Mouse (Mus musculus): ENCODE results near the gene Src. TPM values are rescaled to one million over a fixed set of nuclear protein-coding genes. Genes with fewer than 3 reads are reported as not detected.

The Src gene
- polyA plus RNA-seq, 1 experiment: 31.8 TPM

DNA sequence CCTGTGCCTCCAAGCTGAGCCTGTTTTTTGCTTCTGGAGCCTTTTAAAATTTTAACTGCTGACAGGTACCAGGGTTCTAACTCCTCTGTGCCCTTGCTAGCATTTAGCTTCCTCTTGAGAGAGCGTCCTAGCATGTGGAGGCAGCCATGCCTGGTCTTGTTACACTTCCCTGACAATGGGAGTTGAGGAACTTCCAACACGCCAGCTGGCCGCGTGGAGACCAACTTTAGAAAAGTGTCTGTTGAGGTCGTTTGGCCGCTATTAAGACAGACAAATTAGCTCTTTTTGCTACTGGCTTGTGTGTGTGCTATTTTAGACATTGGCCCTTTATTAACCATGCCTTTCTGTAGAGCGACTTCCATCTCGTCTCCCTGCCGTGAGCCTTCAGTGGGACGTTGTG is 18.4 kb upstream of the Src start:
- no peak for TF ChIP-seq POLR2A (IDR thresholded peaks at IDR 0.05; ENCODE audit: low read depth, low read length)
- no peak for DNase-seq
- WGBS: 78% methylated on average over 10 of the region's 10 CpGs

DNA sequence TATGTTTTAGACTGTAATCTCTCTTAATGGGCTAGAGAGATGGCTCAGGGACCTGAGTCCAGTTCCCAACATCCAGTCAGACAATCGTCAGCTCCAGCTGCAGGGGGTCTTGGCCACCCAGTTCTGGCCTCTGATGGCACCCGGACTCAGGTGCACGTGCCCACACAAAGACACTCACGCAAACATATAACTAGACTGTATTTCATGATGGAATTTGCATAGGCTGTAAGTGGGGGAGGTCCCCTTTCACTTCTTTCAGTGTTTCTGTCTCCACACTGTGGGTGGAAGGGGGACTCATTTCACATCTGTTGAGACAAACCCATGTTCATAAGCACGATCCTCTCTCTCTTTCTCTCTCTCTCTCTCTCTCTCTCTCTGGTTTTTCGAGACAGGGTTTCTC is 17.8 kb upstream of the Src start:
- H3K36me3 ChIP-seq (ENCODE audit: control insufficient read depth, insufficient read depth, low read length): no peaks in the 10 kb centered on the region
- DNase-seq: no peak
- WGBS: 92% methylated on average over 6 of the region's 6 CpGs
- no peak overlapping the region for H3K27ac ChIP-seq (ENCODE audit: insufficient read depth, low read depth, low read length)
- H3K27me3 ChIP-seq (replicated peaks; ENCODE audit: control insufficient read depth, insufficient read depth, low read length): no peaks in the 10 kb centered on the region
- H3K4me3 ChIP-seq (ENCODE audit: insufficient read depth, low read depth, low read length): no peak overlapping the region
- TF ChIP-seq CTCF (conservative IDR thresholded peaks at IDR 0.05; ENCODE audit: insufficient read depth, insufficient read length, low read depth, low read length) (no peak), POLR2A (IDR thresholded peaks at IDR 0.05; ENCODE audit: low read depth, low read length) (no peak)
- no peaks in the 10 kb centered on the region for H3K4me1 ChIP-seq (ENCODE audit: control insufficient read depth, insufficient read depth, low read length)

More for the DNA sequence above, 18.4 kb upstream of the Src start:
- Histone ChIP-seq H3K27ac (ENCODE audit: insufficient read depth, low read depth, low read length) (no peak overlapping the region), H3K4me1 (ENCODE audit: control insufficient read depth, insufficient read depth, low read length) (no peaks in the 10 kb centered on the region), H3K36me3 (ENCODE audit: control insufficient read depth, insufficient read depth, low read length) (no peaks in the 10 kb centered on the region), H3K4me3 (ENCODE audit: insufficient read depth, low read depth, low read length) (no peak overlapping the region), H3K27me3 (replicated peaks; ENCODE audit: control insufficient read depth, insufficient read depth, low read length) (no peaks in the 10 kb centered on the region)

DNA sequence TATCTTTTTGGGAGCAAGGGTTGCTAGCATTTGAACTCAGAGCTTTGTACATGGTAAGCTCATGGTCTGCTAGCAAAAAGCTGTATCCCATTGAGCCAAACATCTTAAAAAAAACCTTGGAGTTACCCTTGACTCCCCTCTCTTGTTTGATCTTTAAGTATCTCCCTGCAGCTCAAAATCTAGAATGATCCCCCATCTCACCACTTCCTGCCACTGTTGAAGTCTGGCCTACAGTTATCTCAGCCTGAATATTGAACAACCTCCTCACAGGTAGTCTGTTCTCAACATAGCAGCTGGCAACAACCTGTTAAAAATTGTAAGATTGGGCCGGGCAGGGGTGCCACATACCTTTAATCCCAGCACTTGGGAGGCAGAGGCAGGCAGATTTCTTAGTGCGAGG is 17.0 kb upstream of the Src start:
- no peak for DNase-seq
- WGBS: 92% methylated on average over 2 of the region's 2 CpGs
- no peak overlapping the region for H3K27ac ChIP-seq (ENCODE audit: insufficient read depth, low read depth, low read length)
- no peaks in the 10 kb centered on the region for H3K36me3 ChIP-seq (ENCODE audit: control insufficient read depth, insufficient read depth, low read length)
- no peaks in the 10 kb centered on the region for H3K4me1 ChIP-seq (ENCODE audit: control insufficient read depth, insufficient read depth, low read length)
- no peaks in the 10 kb centered on the region for H3K27me3 ChIP-seq (replicated peaks; ENCODE audit: control insufficient read depth, insufficient read depth, low read length)
- no peak overlapping the region for H3K4me3 ChIP-seq (ENCODE audit: insufficient read depth, low read depth, low read length)
- TF ChIP-seq POLR2A (IDR thresholded peaks at IDR 0.05; ENCODE audit: low read depth, low read length): no peak
- no peak for TF ChIP-seq CTCF (conservative IDR thresholded peaks at IDR 0.05; ENCODE audit: insufficient read depth, insufficient read length, low read depth, low read length)

DNA sequence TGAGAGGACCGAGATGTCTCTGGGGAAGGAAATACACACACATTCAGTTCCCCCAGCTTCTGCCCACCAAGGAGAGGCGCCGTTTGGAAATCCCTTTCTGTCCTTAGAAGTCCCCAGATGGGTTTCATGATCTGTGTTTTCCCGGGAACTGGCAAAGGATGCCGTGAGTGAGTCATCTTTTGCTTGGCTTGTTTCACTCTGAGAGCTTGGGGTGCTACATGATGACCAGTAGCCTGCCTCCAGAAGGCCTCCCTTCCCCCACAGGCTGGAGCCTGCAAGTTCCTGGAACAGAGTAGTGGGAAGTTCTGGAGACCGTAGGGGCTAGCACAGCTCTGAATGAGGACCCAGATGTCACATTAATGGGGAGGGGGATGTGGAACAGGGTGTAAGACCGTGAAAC is 10.6 kb upstream of the Src start:
- no peak for TF ChIP-seq CTCF (conservative IDR thresholded peaks at IDR 0.05; ENCODE audit: insufficient read depth, insufficient read length, low read depth, low read length)
- TF ChIP-seq POLR2A (IDR thresholded peaks at IDR 0.05; ENCODE audit: low read depth, low read length): no peak
- WGBS: 78% methylated on average over 7 of the region's 7 CpGs
- Histone ChIP-seq H3K4me1 (ENCODE audit: control insufficient read depth, insufficient read depth, low read length) (no peaks in the 10 kb centered on the region), H3K4me3 (ENCODE audit: insufficient read depth, low read depth, low read length) (no peak overlapping the region), H3K36me3 (ENCODE audit: control insufficient read depth, insufficient read depth, low read length) (no peaks in the 10 kb centered on the region), H3K27ac (ENCODE audit: insufficient read depth, low read depth, low read length) (no peak overlapping the region), H3K27me3 (replicated peaks; ENCODE audit: control insufficient read depth, insufficient read depth, low read length) (no peaks in the 10 kb centered on the region)
- peak; percentile 28 for DNase-seq

DNA sequence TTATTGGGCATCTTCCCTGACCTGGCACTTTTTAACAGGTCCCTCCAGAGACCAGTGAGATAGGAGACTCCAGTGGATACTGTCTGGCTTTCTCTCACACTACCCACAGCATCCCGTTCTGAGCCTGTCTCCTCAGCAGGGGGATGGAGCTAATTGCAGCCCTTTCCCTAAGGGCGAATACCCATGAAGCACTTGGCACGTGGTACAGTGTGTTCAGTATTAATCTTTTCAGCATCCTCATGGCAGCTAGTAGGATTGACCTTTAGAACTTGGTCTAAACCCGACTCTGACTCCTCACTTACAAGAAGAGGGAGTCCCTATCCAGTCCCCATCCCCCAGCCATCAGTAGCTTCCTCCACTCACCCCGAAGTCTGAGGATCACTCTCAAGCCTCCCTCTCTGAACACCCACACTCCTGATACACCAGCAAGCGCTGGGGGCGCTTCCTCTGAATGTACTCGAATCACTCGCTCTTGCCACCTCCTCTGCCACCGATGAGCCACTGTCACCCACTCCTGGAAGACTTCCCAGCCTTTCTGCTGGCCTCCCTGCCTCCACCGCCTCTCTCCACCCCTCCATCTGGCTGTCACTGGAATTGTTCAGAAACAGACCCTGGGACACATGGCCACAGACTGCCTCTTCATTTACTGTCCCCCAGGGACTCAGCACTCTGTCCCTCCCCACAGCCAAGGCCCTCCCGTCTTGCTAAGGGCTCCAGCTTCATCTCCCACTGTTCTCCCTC is 8.3 kb upstream of the Src start:
- no peaks in the 10 kb centered on the region for H3K27me3 ChIP-seq (replicated peaks; ENCODE audit: control insufficient read depth, insufficient read depth, low read length)
- WGBS: 64% methylated on average over 12 of the region's 12 CpGs
- no peaks in the 10 kb centered on the region for H3K4me1 ChIP-seq (ENCODE audit: control insufficient read depth, insufficient read depth, low read length)
- no peak overlapping the region for H3K4me3 ChIP-seq (ENCODE audit: insufficient read depth, low read depth, low read length)
- no peak for TF ChIP-seq CTCF (conservative IDR thresholded peaks at IDR 0.05; ENCODE audit: insufficient read depth, insufficient read length, low read depth, low read length)
- TF ChIP-seq POLR2A (IDR thresholded peaks at IDR 0.05; ENCODE audit: low read depth, low read length): no peak
- peak; percentile 55 for DNase-seq
- H3K27ac ChIP-seq (ENCODE audit: insufficient read depth, low read depth, low read length): no peak overlapping the region
- H3K36me3 ChIP-seq (ENCODE audit: control insufficient read depth, insufficient read depth, low read length): no peaks in the 10 kb centered on the region

DNA sequence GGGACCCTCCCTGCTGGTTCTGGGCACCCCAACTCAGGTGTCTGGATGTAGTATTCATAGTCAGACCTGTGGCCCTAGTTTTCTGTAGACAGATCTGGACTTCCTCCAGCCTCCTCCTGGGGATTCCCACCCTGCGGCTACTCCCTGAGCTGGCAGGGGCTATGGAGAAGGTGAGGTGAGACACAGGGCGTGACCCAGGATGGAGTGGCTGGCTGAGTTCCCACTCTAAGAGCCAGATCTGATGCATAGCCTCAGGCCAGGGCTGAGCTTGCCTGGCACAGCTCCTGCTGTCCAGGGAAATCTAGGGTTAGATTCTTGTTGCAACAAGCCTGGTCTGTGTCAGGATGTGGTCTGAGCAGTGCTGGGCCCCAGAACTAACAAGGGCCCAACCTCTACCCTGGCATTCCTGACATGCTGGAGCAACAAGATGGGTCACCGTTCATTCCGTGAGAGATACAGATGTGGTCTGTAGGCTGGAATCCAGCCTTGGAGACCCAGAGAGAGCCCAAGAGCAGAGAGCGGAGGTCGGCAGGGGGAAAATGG is 7.0 kb upstream of the Src start:
- H3K27me3 ChIP-seq (replicated peaks; ENCODE audit: control insufficient read depth, insufficient read depth, low read length): no peaks in the 10 kb centered on the region
- no peak for DNase-seq
- WGBS: 81% methylated on average over 6 of the region's 6 CpGs
- no peaks in the 10 kb centered on the region for H3K36me3 ChIP-seq (ENCODE audit: control insufficient read depth, insufficient read depth, low read length)
- H3K4me1 ChIP-seq (ENCODE audit: control insufficient read depth, insufficient read depth, low read length): no peaks in the 10 kb centered on the region
- no peak overlapping the region for H3K27ac ChIP-seq (ENCODE audit: insufficient read depth, low read depth, low read length)
- TF ChIP-seq CTCF (conservative IDR thresholded peaks at IDR 0.05; ENCODE audit: insufficient read depth, insufficient read length, low read depth, low read length) (no peak), POLR2A (IDR thresholded peaks at IDR 0.05; ENCODE audit: low read depth, low read length) (no peak)
- H3K4me3 ChIP-seq (ENCODE audit: insufficient read depth, low read depth, low read length): no peak overlapping the region

DNA sequence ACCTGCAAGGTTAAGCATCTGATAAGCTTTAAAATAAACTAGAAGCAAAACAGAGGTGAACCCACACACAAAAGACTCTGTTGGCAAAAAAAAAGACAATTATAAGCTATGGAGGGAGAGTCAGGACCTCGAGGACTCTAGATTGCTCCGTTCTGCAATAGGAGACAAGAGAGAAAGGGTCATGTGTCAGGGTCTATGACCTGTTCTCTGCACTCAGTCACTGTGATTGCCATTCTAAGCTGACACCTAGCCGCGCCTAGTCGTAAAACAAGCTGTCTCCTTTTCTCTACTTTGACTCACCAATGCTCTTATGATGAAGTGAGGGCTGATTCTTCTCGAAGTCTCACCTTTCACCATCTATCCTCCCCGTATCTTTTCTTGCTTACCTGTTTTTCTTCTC is 5.7 kb upstream of the Src start:
- TF ChIP-seq POLR2A (IDR thresholded peaks at IDR 0.05; ENCODE audit: low read depth, low read length) (no peak), CTCF (conservative IDR thresholded peaks at IDR 0.05; ENCODE audit: insufficient read depth, insufficient read length, low read depth, low read length) (no peak)
- DNase-seq: no peak
- no peak overlapping the region for H3K4me3 ChIP-seq (ENCODE audit: insufficient read depth, low read depth, low read length)
- WGBS: 65% methylated on average over 7 of the region's 7 CpGs
- H3K36me3 ChIP-seq (ENCODE audit: control insufficient read depth, insufficient read depth, low read length): no peaks in the 10 kb centered on the region
- no peaks in the 10 kb centered on the region for H3K4me1 ChIP-seq (ENCODE audit: control insufficient read depth, insufficient read depth, low read length)
- no peaks in the 10 kb centered on the region for H3K27me3 ChIP-seq (replicated peaks; ENCODE audit: control insufficient read depth, insufficient read depth, low read length)
- no peak overlapping the region for H3K27ac ChIP-seq (ENCODE audit: insufficient read depth, low read depth, low read length)

Measured in kidney, adult 2 months (tissue).